Mouse (Mus musculus): ENCODE results near the gene Gfer.
"Not testable (repeated sequence)": the region's sequence is repeated elsewhere in the genome, so short reads cannot be mapped to it uniquely, and the experiment has no call there.

Gene Gfer

GRCm38 (mm10) chr17:24722220-24722924 is 26.4 kb upstream of the Gfer start:
- no peak for DNase-seq (ENCODE audit: low spot score)

- DNase-seq (ENCODE audit: low spot score): not testable (repeated sequence)
These were observed 25.5 kb upstream of the Gfer start for GRCm38 (mm10) chr17:24721383-24721955.

- DNase-seq (ENCODE audit: low spot score): not testable (repeated sequence)
These were observed 24.7 kb upstream of the Gfer start for GRCm38 (mm10) chr17:24720616-24721015.

- peak; percentile 94 for DNase-seq (ENCODE audit: low spot score)
These were observed 23.7 kb upstream of the Gfer start for GRCm38 (mm10) chr17:24719494-24720222.

GRCm38 (mm10) chr17:24718938-24719337 is 23.0 kb upstream of the Gfer start:
- DNase-seq (ENCODE audit: low spot score): not testable (repeated sequence)

GRCm38 (mm10) chr17:24717943-24718342 is 22.0 kb upstream of the Gfer start, which contains the start of the genes Rnf151 and Rps2:
Rnf151 (minus strand) TSS chr17:24718063.
Rps2 (plus strand) TSS chr17:24718116.
- DNase-seq (ENCODE audit: low spot score): no peak

- no peak for DNase-seq (ENCODE audit: low spot score)
These were observed 20.3 kb upstream of the Gfer start for GRCm38 (mm10) chr17:24716166-24716682.

- DNase-seq (ENCODE audit: low spot score): no peak
These were observed 19.6 kb upstream of the Gfer start for GRCm38 (mm10) chr17:24715556-24715955.

- DNase-seq (ENCODE audit: low spot score): no peak
These were observed 12.7 kb upstream of the Gfer start for GRCm38 (mm10) chr17:24708646-24709045.

- DNase-seq (ENCODE audit: low spot score): no peak
These were observed 12.0 kb upstream of the Gfer start for GRCm38 (mm10) chr17:24707801-24708425.

- DNase-seq (ENCODE audit: low spot score): peak; percentile 87
These were observed 11.2 kb upstream of the Gfer start, which contains the start of gene Tbl3 for GRCm38 (mm10) chr17:24706982-24707800. Tbl3 (minus strand) TSS chr17:24707660.

GRCm38 (mm10) chr17:24705821-24706220 is 9.9 kb upstream of the Gfer start:
- no peak for DNase-seq (ENCODE audit: low spot score)

GRCm38 (mm10) chr17:24701251-24701650 is 5.3 kb upstream of the Gfer start:
- DNase-seq (ENCODE audit: low spot score): no peak

- DNase-seq (ENCODE audit: low spot score): no peak
These were observed 3.5 kb upstream of the Gfer start for GRCm38 (mm10) chr17:24699473-24699872.

GRCm38 (mm10) chr17:24698715-24699114 is 2.8 kb upstream of the Gfer start:
- DNase-seq (ENCODE audit: low spot score): no peak

- no peak for DNase-seq (ENCODE audit: low spot score)
These were observed 2.0 kb upstream of the Gfer start for GRCm38 (mm10) chr17:24697985-24698384.

GRCm38 (mm10) chr17:24695326-24696010 is 488 bp downstream of the Gfer start:
- no peak for DNase-seq (ENCODE audit: low spot score)

GRCm38 (mm10) chr17:24692385-24692784 is 3.6 kb downstream of the Gfer start:
- no peak for DNase-seq (ENCODE audit: low spot score)

GRCm38 (mm10) chr17:24689251-24690081 is 6.5 kb downstream of the Gfer start, which contains the start of gene Syngr3:
Syngr3 (minus strand) TSS chr17:24689955.
- no peak for DNase-seq (ENCODE audit: low spot score)

GRCm38 (mm10) chr17:24687599-24687998 is 8.4 kb downstream of the Gfer start:
- DNase-seq (ENCODE audit: low spot score): no peak
